ENCODE assay signal across 8 mouse cellular contexts in the genomic region with DNA sequence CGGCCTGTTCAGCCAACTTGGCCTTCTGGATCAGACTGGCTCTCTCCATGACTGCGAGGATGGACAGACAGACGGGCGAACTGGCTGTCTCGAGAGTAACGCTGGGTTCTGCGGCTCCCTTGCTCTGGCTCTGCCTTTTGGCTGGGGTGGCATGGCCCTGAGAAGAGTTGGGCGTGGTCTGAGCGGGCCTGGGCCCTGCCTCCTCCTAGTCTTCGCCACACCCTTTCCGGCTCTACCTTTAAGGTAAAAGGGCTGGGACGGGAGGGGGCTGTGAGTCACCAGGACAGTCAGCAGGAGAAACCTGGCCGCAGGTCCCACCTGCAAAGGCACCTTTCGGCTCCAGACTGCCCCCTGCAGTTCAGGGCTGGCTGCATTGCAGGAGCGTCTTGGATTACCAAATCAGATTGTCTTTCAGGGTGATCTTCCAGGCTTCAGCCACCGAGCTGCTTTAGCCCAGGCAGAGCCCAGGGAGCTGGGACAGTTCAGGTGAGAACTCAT. TPM values are rescaled to one million over a fixed set of nuclear protein-coding genes. Genes with fewer than 3 reads are reported as not detected.
A peak's percentile ranks its signal among the peaks of the same experiment; 100 is the strongest.
DNase-seq lines count a peak whose midpoint lies in the region; ATAC-seq lines count a peak whose summit lies in the region.

TSS of gene Sfn (minus strand) at position 448 of the 498 bp plus-strand sequence.

- peaks cover 64% of the 10 kb centered on the region for H3K27me3 ChIP-seq in limb, embryonic 10.5 days (ENCODE audit: low read depth, poor library complexity, severe bottlenecking)
- H3K27me3 ChIP-seq in midbrain, embryonic 14.5 days (ENCODE audit: control insufficient read depth, insufficient read depth, low read length) = peaks cover 44% of the 10 kb centered on the region

- no peak within 1 kb of the TSS for H3K4me2 ChIP-seq in midbrain, embryonic 14.5 days (ENCODE audit: low read length)

- peak; percentile 27 for DNase-seq in right cerebral cortex, postnatal 4 days
- DNase-seq in right cerebral cortex, postnatal 14 days = no peak
- DNase-seq in embryo, embryonic 11 days = peak; percentile 53
- peak; percentile 55 for DNase-seq in limb, embryonic 10.5 days (ENCODE audit: low spot score)
- DNase-seq in midbrain, embryonic 14.5 days = peak; percentile 18
- DNase-seq in thymus, postnatal 0 days (ENCODE audit: low spot score) = peak; percentile 52
- DNase-seq in adipocyte (ENCODE audit: low spot score) = no peak

- H3K27ac ChIP-seq in limb, embryonic 10.5 days = no peak within 1 kb of the TSS
- H3K27ac ChIP-seq in midbrain, embryonic 14.5 days (replicated peaks; ENCODE audit: low read depth, low read length) = no peak within 1 kb of the TSS

- H3K4me1 ChIP-seq in limb, embryonic 10.5 days = peaks cover 38% of the 10 kb centered on the region
- H3K4me1 ChIP-seq in midbrain, embryonic 14.5 days (ENCODE audit: control insufficient read depth, insufficient read depth, low read length) = peaks cover 5% of the 10 kb centered on the region; the same call in 1 of the 2 replicates

- peak within 1 kb of the TSS; percentile 37 for H3K4me3 ChIP-seq in limb, embryonic 10.5 days
- no peak within 1 kb of the TSS for H3K4me3 ChIP-seq in midbrain, embryonic 14.5 days (replicated peaks; ENCODE audit: low read depth, low read length)

- H3K9ac ChIP-seq in midbrain, embryonic 14.5 days (replicated peaks; ENCODE audit: low read length) = no peak within 1 kb of the TSS

- H3K9me3 ChIP-seq in limb, embryonic 10.5 days (replicated peaks) = no peaks in the 10 kb centered on the region
- H3K9me3 ChIP-seq in midbrain, embryonic 14.5 days (ENCODE audit: control insufficient read depth, low read length) = no peaks in the 10 kb centered on the region

- ATAC-seq in hematopoietic stem cell, adult 5-6 weeks (replicated peaks in 1 of 2; ENCODE audit: insufficient read depth in 1 of 2, low FRiP score in 2 of 2, low TSS enrichment in 1 of 2, low read depth in 1 of 2, poor library complexity in 2 of 2, severe bottlenecking in 2 of 2) = peak; percentile 22 to 33; a peak in 3 of 4 replicates
- ATAC-seq in midbrain, embryonic 14.5 days (ENCODE audit: low FRiP score, low TSS enrichment) = no peak

- 2% methylated on average over 16 of the region's 16 CpGs for WGBS in limb, embryonic 10.5 days
- 5% methylated on average over 16 of the region's 16 CpGs for whole genome bisulfite sequencing in midbrain, embryonic 14.5 days

- peaks cover 31% of the 10 kb centered on the region for H3K36me3 ChIP-seq in limb, embryonic 10.5 days
- peaks cover 30% of the 10 kb centered on the region for H3K36me3 ChIP-seq in midbrain, embryonic 14.5 days (ENCODE audit: control insufficient read depth, insufficient read depth, low read length)

RNA-seq across cellular contexts. Expression of gene Sfn, which starts in this region (rescaled TPM):
- total RNA-seq in hematopoietic stem cell, adult 5-6 weeks (2017) = 3.4 and 7.9 TPM in 2 replicates
- polyA plus RNA-seq in limb, embryonic 10.5 days (2016; fragmentation: Nextera tagmentation; extraction: Ambion mirVana) = 29.7 and 38.7 TPM in 2 replicates
- 0.88 and 1.3 TPM in 2 replicates for polyA plus RNA-seq in midbrain, embryonic 14.5 days (2014; fragmentation: Nextera tagmentation; extraction: Ambion mirVana)
- 60.3 and 66.3 TPM in 2 replicates for polyA plus RNA-seq in thymus, postnatal 0 days (2015; fragmentation: Nextera tagmentation; extraction: Ambion mirVana)

Comparison
In these comparisons a context has a peak if more than half of its experiments do, and no peak if none do; other contexts are left out.
1. RNA of gene Sfn (polyA plus RNA-seq): 60.3 to 66.3 TPM in thymus, postnatal 0 days and 29.7 to 38.7 TPM in limb, embryonic 10.5 days; 0.88 to 1.3 TPM in midbrain, embryonic 14.5 days; every median in the first group is over 10 times any median in the second.
2. DNase-seq: peak in right cerebral cortex, postnatal 4 days (single experiment), embryo, embryonic 11 days (single experiment), limb, embryonic 10.5 days (single experiment), midbrain, embryonic 14.5 days (single experiment) and thymus, postnatal 0 days (single experiment); none in right cerebral cortex, postnatal 14 days (single experiment) and adipocyte (single experiment).